Mouse (Mus musculus): ENCODE results near the gene Ndufs2. TPM values are rescaled to one million over a fixed set of nuclear protein-coding genes. Genes with fewer than 3 reads are reported as not detected.

Gene Ndufs2
- polyA plus RNA-seq, 1 experiment from 2014 or later: 254 TPM

DNA sequence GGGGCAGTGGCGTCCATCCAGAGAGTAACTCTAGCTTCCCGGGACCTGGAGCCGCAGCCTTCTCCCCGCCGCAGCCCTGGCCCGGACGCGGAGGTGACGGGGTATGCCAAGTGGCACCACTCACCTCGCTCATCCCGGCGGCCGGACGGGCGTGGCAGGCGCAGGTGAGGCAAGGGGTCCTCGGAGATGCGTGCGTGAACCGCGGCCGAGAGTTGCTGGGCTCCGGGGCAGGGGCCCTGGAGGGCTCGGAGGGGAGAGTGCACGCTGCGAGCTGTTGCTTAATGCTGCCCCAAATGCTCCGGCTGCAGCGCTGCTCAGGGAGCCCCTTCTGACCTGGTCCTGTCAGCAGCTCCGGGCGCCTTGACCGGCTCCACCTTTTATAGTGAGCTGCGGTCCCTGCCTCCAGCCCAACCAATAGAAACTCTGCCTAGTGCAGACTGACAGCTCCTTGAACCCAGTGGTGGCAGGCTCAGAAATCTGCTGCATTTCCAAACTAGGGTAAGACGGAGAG lies 55.2 kb downstream of the Ndufs2 start, which contains the start of gene Pcp4l1:
TSS of gene Pcp4l1 (minus strand) at position 382 of the 511 bp plus-strand sequence.
- Histone ChIP-seq H3K27me3 (peaks cover 72% of the 10 kb centered on the region), H3K27ac (no peak within 1 kb of the TSS), H3K9me3 (no peaks in the 10 kb centered on the region), H3K36me3 (no peaks in the 10 kb centered on the region), H3K9ac (peak within 1 kb of the TSS; percentile 64), H3K4me2 (replicated peaks) (peak within 1 kb of the TSS; percentile 97), H3K4me1 (peaks cover 29% of the 10 kb centered on the region), H3K4me3 (peak within 1 kb of the TSS; percentile 57)
- peak; percentile 78; the same call in 1 of the 2 replicates for ATAC-seq (ENCODE audit: low FRiP score, low read depth)
- 0% methylated on average over 33 of the region's 33 CpGs for WGBS

DNA sequence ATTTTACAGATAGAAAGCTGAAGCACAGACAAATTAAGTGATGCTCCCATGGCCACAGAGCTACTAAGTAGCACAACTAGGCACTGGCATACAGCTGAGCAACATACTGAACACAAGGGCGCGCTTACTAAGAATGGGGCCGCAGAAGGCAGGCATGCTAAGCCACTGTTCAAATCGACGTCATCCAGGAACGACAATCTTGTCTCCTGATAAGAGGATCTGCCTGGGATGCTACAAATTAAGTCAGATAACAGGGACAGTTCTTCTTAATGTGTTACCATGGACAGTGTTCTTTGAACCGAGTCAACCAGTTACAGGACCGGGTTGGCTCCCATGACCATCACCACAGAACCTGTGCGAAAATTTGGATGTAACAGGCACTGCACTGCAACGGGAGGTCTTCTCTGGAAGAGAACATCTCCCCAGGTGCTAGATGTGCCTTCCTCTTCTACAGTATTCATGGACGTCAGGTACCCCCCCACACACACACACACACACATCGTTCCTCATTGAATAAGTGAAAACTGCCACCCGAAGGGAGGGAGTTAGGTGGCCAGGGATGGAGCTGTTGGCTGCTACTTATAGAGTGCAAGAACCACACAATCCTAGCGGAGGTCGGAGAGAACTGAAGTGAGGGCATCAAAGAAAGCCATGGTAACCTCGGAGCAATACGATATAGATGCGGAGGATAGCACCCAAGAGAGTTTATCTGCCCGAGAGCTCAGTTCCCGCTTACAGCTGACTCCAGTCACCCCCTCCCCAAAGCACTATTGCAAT lies 56.0 kb downstream of the Ndufs2 start:
- 0 out of 2 replicates have a peak, but pooled peaks have one; percentile 20 for ATAC-seq (ENCODE audit: low FRiP score, low read depth)
- Histone ChIP-seq H3K4me2 (replicated peaks) (peak overlapping the region; percentile 97), H3K4me1 (peaks cover 29% of the 10 kb centered on the region), H3K4me3 (peak overlapping the region; percentile 57), H3K36me3 (no peaks in the 10 kb centered on the region), H3K9me3 (no peaks in the 10 kb centered on the region), H3K27me3 (peaks cover 76% of the 10 kb centered on the region), H3K27ac (no peak overlapping the region), H3K9ac (peak overlapping the region; percentile 64)
- 5% methylated on average over 20 of the region's 20 CpGs for WGBS

DNA sequence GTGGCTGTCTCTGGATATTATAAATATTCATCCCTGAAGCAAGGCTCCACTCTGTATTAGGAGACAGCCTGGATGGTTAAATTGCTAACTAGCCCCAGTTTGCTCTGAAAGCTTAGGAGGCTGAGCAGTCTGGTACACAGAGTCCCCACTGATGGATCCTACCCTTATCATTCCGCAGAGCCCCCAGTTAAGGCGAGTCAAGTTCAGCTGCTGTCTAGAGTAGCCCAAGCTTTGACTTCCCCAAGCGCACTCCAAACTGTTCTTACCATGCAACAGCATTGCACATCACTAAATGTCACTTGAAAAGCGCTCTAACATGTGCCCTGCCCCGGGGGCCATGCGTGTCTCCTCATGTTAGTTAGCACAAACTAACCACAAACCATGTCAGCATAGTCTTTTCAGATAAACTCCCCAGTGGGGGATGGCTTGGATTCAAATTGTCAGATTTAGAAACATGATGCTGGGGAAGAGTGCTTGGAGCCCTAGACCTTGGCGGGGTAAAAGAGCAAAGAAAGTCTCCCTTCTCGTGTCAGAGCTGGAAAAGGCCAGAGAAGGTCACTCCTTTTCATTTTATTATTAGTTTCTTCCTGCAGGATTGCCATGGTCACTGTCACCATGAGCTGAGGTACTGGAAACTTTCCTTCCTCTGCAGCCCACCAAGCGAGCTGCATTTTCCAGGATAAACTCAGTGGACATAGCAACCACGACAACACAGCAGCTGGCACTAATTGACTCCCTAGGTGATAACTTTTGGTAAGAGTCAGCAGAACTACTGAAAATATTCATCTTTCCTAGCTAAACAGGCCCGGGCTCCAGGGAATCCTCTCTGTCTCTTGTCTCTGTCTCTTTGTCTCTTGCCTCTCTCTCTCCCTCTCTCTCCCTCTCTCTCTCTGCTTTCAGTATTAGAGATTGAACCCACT lies 57.0 kb downstream of the Ndufs2 start:
- no peak overlapping the region for H3K9ac ChIP-seq
- H3K4me1 ChIP-seq: peaks cover 36% of the 10 kb centered on the region
- no peak overlapping the region; the same call in 1 of the 2 replicates for H3K4me2 ChIP-seq (replicated peaks)
- peaks cover 76% of the 10 kb centered on the region for H3K27me3 ChIP-seq
- ATAC-seq (ENCODE audit: low FRiP score, low read depth): no peak
- no peaks in the 10 kb centered on the region for H3K36me3 ChIP-seq
- H3K4me3 ChIP-seq: no peak overlapping the region
- H3K9me3 ChIP-seq: no peaks in the 10 kb centered on the region
- H3K27ac ChIP-seq: no peak overlapping the region
- WGBS: 19% methylated on average over 11 of the region's 11 CpGs

- Histone ChIP-seq H3K4me3 (peak overlapping the region; percentile 20), H3K9ac (no peak overlapping the region), H3K27ac (no peak overlapping the region), H3K9me3 (no peaks in the 10 kb centered on the region), H3K4me2 (replicated peaks) (peak overlapping the region; percentile 50), H3K4me1 (peaks cover 39% of the 10 kb centered on the region), H3K36me3 (no peaks in the 10 kb centered on the region), H3K27me3 (peaks cover 73% of the 10 kb centered on the region)
- WGBS: 4% methylated on average over 18 of the region's 18 CpGs
- ATAC-seq (ENCODE audit: low FRiP score, low read depth): no peak
These were observed 57.9 kb downstream of the Ndufs2 start for GRCm38 (mm10) chr1:171193093-171193840.

DNA sequence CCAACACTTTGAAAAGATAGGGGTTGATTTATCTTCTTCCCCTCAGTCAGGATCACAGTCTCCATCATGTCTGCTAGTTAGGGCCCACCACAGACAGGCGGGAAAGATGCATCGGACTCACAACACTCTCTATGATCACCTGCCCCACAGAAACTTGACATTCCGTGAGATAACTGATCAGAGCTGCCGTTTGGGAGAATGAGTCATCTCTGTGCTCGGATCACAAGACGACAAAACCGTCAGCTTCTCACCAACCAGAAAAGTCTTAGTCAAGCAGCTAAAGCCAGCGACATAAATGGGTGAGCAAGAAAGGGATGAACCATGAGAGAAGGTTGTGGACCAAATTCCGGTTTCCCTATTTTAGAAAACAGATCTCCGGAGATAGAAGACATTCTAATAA lies 58.9 kb downstream of the Ndufs2 start:
- no peak overlapping the region for H3K27ac ChIP-seq
- 48% methylated on average over 10 of the region's 10 CpGs for WGBS

DNA sequence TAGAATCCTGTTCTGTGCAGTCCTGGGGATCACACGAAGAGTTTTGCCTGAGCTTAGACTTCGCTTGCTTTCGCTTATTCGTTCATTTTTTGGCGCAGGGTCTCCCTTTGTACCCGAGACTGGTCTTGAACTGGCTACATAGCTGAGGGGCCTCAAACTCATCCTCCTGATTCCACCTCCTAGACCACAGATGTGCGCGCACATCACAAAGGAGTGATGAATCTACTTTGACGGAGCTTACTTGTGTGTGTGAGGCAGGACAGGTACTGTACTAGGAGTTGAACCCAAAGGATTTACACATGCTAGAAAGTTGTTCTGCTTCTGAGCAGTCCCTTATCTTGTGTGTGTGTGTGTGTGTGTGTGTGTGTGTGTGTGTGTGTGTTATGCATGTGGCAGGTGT lies 60.4 kb downstream of the Ndufs2 start:
- H3K4me3 ChIP-seq: no peak overlapping the region
- H3K9me3 ChIP-seq: no peaks in the 10 kb centered on the region
- H3K36me3 ChIP-seq: no peaks in the 10 kb centered on the region
- H3K27ac ChIP-seq: no peak overlapping the region
- H3K27me3 ChIP-seq: peaks cover 52% of the 10 kb centered on the region
- H3K4me1 ChIP-seq: peaks cover 34% of the 10 kb centered on the region
- no peak overlapping the region for H3K9ac ChIP-seq
- no peak overlapping the region for H3K4me2 ChIP-seq (replicated peaks)
- 91% methylated on average over 9 of the region's 9 CpGs for WGBS
- ATAC-seq (ENCODE audit: low FRiP score, low read depth): no peak

More for the DNA sequence above, 58.9 kb downstream of the Ndufs2 start:
- Histone ChIP-seq H3K4me2 (replicated peaks) (no peak overlapping the region), H3K9ac (no peak overlapping the region), H3K9me3 (no peaks in the 10 kb centered on the region), H3K36me3 (no peaks in the 10 kb centered on the region), H3K27me3 (peaks cover 66% of the 10 kb centered on the region), H3K4me3 (no peak overlapping the region), H3K4me1 (peaks cover 39% of the 10 kb centered on the region)
- ATAC-seq (ENCODE audit: low FRiP score, low read depth): no peak

DNA sequence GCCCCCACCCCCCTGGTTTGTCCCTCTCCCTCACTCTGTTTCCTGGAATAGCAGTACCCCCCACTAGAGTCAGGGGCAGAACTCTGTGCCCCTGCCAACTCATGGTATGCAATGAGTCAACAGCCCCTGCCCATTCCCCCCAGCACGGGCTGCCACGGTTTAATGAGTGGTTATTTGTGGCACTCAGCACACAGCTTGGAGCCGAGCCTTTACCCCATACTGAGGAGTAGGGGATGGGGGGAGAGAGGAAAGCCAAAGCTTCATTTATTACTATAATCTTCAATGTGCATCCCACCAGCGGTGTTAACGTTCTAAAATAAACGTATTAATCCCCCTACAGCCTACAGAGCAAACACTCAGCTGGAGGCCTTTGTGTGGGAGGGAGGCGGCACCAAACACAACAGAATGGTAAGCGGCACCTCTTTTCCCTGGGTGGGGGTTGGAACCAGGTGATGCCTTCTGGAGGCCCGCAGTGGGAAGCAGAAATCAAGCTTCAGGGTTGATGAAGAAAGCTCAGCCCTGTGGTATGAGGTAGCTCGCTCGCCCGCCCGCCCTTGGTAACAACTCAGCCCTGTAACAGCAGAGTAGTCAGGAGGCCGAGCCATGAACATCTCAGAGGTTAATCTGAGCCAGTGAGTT lies 61.6 kb downstream of the Ndufs2 start:
- ATAC-seq (ENCODE audit: low FRiP score, low read depth): peak; percentile 52; the same call in 1 of the 2 replicates
- H3K4me1 ChIP-seq: peaks cover 31% of the 10 kb centered on the region
- no peak overlapping the region for H3K9ac ChIP-seq
- H3K9me3 ChIP-seq: no peaks in the 10 kb centered on the region
- H3K4me2 ChIP-seq (replicated peaks): peak overlapping the region; percentile 25
- H3K27me3 ChIP-seq: peaks cover 39% of the 10 kb centered on the region
- H3K36me3 ChIP-seq: no peaks in the 10 kb centered on the region
- H3K27ac ChIP-seq: peak overlapping the region; percentile 28; the same call in 1 of the 2 replicates
- no peak overlapping the region for H3K4me3 ChIP-seq
- WGBS: 36% methylated on average over 14 of the region's 14 CpGs

DNA sequence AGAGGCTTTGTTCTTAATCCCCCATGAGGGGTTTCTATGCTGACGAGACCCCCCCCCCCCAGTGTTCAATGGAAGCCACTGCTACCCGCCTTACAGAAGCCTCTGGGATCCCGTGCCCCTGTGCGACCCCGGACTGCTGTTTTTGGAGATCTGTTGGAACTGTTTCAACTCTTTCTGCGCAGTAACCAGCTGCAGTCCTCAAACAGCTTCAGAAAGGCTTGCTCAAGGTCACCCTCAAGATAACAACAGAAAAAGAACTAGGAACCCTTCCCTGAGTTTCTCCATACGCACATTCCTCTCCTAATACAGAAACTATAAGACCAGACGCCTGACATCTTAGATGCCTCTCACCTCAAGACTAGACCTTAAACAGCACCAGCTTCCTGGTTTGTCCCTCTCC lies 62.1 kb downstream of the Ndufs2 start:
- no peak for ATAC-seq (ENCODE audit: low FRiP score, low read depth)
- H3K27ac ChIP-seq: peak overlapping the region; percentile 28; the same call in 1 of the 2 replicates
- WGBS: 16% methylated on average over 8 of the region's 8 CpGs

DNA sequence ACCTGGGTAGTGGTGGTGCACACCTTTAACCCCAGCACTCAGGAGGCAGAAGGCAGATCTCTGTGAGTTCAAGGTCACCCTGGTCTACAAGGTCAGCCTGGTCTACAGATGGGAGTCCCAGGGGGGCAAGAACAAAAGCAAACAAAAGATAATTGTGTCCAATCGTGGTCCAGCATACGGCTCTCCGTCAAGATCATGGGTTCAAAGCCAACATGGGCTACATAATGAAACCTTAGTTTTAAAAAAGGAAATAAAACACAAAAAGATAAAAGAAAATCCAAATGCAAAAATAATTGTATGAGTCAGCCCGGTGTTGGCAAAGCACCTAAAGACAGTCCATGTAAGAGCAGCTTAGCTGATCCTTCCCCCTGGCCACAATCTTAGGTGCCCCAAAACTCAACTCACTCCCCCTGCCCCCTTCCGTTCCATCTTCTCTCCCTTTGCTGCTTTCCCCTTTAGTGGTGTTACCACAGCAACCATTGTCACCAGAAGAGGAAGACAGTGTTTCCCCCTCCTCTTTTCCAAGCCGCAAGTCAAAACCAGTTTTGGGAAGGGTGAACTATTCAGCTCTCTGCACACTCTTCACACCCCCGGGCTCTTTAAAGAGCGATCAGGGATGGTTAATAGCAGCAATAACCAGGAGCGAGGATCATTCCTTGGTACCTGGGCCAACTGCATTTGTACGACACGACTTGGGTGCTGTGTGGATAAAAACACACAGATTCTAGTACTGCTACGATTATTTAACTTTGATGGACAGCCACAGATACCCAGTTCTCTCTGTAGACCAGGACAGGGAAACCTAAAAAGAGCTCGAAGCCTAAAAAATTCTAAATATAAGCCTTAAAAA lies 63.1 kb downstream of the Ndufs2 start:
- no peak overlapping the region for H3K27ac ChIP-seq
- no peak for ATAC-seq (ENCODE audit: low FRiP score, low read depth)
- H3K4me2 ChIP-seq (replicated peaks): no peak overlapping the region
- H3K36me3 ChIP-seq: no peaks in the 10 kb centered on the region
- no peak overlapping the region for H3K4me3 ChIP-seq
- no peak overlapping the region for H3K9ac ChIP-seq
- WGBS: 67% methylated on average over 13 of the region's 13 CpGs
- peaks cover 20% of the 10 kb centered on the region for H3K4me1 ChIP-seq
- peaks cover 24% of the 10 kb centered on the region for H3K27me3 ChIP-seq
- H3K9me3 ChIP-seq: no peaks in the 10 kb centered on the region

More for the DNA sequence above, 62.1 kb downstream of the Ndufs2 start:
- Histone ChIP-seq H3K4me2 (replicated peaks) (peak overlapping the region; percentile 25; the same call in 1 of the 2 replicates), H3K36me3 (no peaks in the 10 kb centered on the region), H3K4me3 (no peak overlapping the region), H3K4me1 (peaks cover 30% of the 10 kb centered on the region), H3K27me3 (peaks cover 34% of the 10 kb centered on the region), H3K9me3 (no peaks in the 10 kb centered on the region), H3K9ac (no peak overlapping the region)

DNA sequence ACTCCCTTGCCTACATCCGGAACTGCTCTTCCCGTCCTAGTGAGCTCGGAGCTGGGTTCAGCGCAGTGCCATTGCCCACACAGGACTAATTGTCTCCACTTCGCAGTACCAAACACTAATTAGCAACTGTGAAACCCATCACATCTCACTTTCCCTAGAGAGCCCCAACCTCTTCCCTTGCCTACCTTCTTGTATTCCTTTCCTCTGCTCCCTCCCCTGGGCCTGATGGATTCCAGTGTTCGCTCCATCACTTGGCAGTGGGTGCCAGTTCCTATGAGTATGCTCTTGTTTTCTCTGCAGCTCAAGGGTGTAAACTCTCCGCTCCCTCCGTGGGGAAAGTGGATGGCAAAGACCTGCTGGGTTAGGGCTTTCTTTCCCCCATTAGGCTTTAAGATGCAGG lies 65.5 kb downstream of the Ndufs2 start:
- Histone ChIP-seq H3K4me2 (replicated peaks) (no peak overlapping the region), H3K27me3 (peaks cover 1% of the 10 kb centered on the region; the same call in 1 of the 2 replicates), H3K4me1 (peaks cover 15% of the 10 kb centered on the region), H3K27ac (no peak overlapping the region), H3K36me3 (no peaks in the 10 kb centered on the region), H3K9ac (no peak overlapping the region), H3K9me3 (no peaks in the 10 kb centered on the region), H3K4me3 (no peak overlapping the region)
- ATAC-seq (ENCODE audit: low FRiP score, low read depth): no peak
- 54% methylated on average over 8 of the region's 8 CpGs for WGBS
